Mouse (Mus musculus) stomach, postnatal 0 days (tissue): Measurements from ENCODE around the gene Ceacam14.

Source experiments
- CTCF ChIP-seq: IDR thresholded peaks from 2 replicates; pipeline ENCODE4 v1.5.1; 2016; ENCODE audit warnings: antibody characterized with exemption, low read depth, mild to moderate bottlenecking, moderate library complexity
- EP300 ChIP-seq: optimal IDR thresholded peaks from 2 replicates; pipeline ENCODE3; 2016; ENCODE audit warnings: antibody characterized with exemption

DNA sequence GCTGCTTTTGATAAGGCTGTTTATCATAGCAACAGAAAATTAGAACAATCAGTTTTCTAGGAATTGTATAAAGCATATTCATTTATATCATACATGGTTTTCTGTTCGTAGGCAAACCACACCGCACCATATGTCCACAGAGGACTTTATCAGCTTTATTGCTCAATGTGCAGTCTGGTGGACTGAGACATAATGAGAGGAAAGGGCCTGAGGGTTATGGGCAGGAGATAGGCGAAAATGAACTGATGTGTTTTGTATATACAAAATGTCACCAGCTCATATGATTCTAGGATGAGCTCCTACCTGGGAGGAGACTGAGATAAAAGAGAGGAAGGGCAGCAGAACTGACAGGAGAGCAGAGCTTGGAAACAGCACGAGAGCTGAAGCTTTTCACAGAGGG, at the start of gene Ceacam14:
- no peak for TF ChIP-seq CTCF
- TF ChIP-seq EP300: no peak
